Mouse (Mus musculus) G1E (cell line): ENCODE measurements around the gene Hsd17b1.

ENCODE experiments used
- CTCF ChIP-seq: IDR thresholded peaks from 2 replicates; pipeline ENCODE4 v1.5.1; 2012; ENCODE audit warnings: low read depth, low read length, inconsistent platforms, mixed read lengths
- GATA1 ChIP-seq: IDR thresholded peaks from 2 replicates; pipeline ENCODE4 v1.6.1; 2012; ENCODE audit warnings: borderline replicate concordance, low read length, inconsistent platforms, mixed read lengths
- GATA2 ChIP-seq: IDR thresholded peaks from 2 replicates; pipeline ENCODE4 v1.6.1; 2012; ENCODE audit warnings: low read depth, low read length, inconsistent platforms, borderline replicate concordance
- POLR2AphosphoS5 ChIP-seq: IDR thresholded peaks from 2 replicates; pipeline ENCODE4 v1.6.1; 2012; ENCODE audit warnings: low read depth, low read length, inconsistent platforms; ENCODE audit not compliant: insufficient replicate concordance
- TAL1 ChIP-seq: conservative IDR thresholded peaks from 2 replicates; pipeline ENCODE4 v1.6.1; 2012; ENCODE audit warnings: low read depth, low read length, inconsistent platforms, mixed read lengths

- no peak for TF ChIP-seq CTCF
- no peak for TF ChIP-seq GATA1
- no peak for TF ChIP-seq GATA2
- TF ChIP-seq POLR2AphosphoS5, result no peak
- no peak for TF ChIP-seq TAL1
Measured at GRCm38 (mm10) chr11:101030808-101031156, 47.4 kb upstream of the Hsd17b1 start.
